Mouse (Mus musculus) megakaryocyte, adult 5-6 weeks (primary cell): ENCODE measurements around the gene Prl7b1. TPM values are rescaled to one million over a fixed set of nuclear protein-coding genes. Genes with fewer than 3 reads are reported as not detected.

Source experiments
- ATAC-seq: 2 replicates; pipeline ENCODE4 v1.8.0; 2016; ENCODE audit warnings: mild to moderate bottlenecking, inconsistent platforms; ENCODE audit not compliant: poor library complexity, severe bottlenecking
- total RNA-seq, 2 experiments: library from RNA; stranded (forward) in 1 of 2; stranded (reverse) in 1 of 2; fragments of 153-499, 151-499 nt in 1 of 2; fragments of 221-1000, 200-1000 nt in 1 of 2; gene quantifications; 2 replicates each; pipeline versions ENCODE4 v1.2.3 to v1.2.4; 2015 to 2017

Gene Prl7b1
- total RNA-seq (2015) (not detected in 2 replicates), total RNA-seq (2017) (not detected in 2 replicates)

GRCm38 (mm10) chr13:27610482-27610881 is at the start of gene Prl7b1:
Gene Prl7b1 (minus strand): TSS chr13:27610582.
- no peak for ATAC-seq

GRCm38 (mm10) chr13:27642393-27642792 is 32.0 kb upstream of the Prl7b1 start, which contains the start of gene Prl7a1:
Gene Prl7a1 (minus strand): TSS chr13:27642493.
- ATAC-seq: no peak

- ATAC-seq: no peak
These were observed 28.3 kb downstream of the Prl7b1 start, which contains the start of gene Prl8a1 for GRCm38 (mm10) chr13:27582071-27582470. Gene Prl8a1 (minus strand): TSS chr13:27582171.

DNA sequence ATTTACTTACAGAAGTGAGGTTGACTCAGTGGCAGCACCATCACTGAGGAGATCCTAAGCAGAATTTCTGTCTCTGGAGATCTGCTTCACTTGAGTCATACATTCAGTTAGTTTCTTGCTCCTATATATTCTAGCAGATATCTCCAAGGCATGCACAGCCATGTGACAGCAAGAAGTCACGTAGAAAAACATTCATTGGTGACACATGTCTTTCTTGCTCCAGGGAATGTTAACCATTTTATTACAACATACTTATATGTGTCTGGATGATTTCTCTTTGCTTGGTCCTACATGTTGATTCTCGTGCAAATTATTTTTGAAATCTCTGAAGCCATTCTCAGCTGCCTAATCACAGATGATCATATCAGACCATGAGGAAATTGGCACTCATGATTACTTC is 45.9 kb downstream of the Prl7b1 start, which contains the start of gene Prl8a9:
TSS of gene Prl8a9 (minus strand) at position 101 of the 400 bp plus-strand sequence.
- no peak for ATAC-seq

DNA sequence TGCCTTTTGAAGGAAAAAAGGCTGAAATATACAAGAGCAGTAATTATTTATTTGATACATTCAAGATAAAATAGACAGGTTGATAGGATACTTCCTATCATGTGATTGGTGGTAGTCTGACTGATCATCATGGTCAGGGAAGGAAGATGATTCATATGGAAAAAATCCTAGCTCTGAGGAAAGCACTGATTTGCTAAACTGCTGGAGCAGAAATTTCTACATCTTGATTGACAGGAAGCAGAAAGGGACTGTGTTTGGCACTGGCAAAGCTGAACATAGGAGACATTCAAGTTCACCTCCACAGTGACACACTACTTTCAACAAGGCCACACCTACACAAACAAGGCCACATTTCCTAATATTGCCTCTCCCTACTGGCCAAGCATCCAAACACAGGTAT is 57.0 kb downstream of the Prl7b1 start:
- ATAC-seq: no peak

Other genes with a start within 250 kb of the Prl7b1 start
- not detected in 2 replicates for gene Prl2b1, start 219.7 kb downstream of the Prl7b1 start, total RNA-seq (2015)
- not detected in 2 replicates for gene Prl2b1, start 219.7 kb downstream of the Prl7b1 start, total RNA-seq (2017)
- not detected in 2 replicates for gene Prl8a6, start 171.9 kb downstream of the Prl7b1 start, total RNA-seq (2015)
- not detected in 2 replicates for gene Prl8a6, start 171.9 kb downstream of the Prl7b1 start, total RNA-seq (2017)
- gene Prl8a8, start 97.4 kb downstream of the Prl7b1 start, total RNA-seq (2015): not detected in 2 replicates
- gene Prl8a8, start 97.4 kb downstream of the Prl7b1 start, total RNA-seq (2017): not detected in 2 replicates
- gene Prl8a9, start 46.0 kb downstream of the Prl7b1 start, total RNA-seq (2015): not detected in 2 replicates
- gene Prl8a9, start 46.0 kb downstream of the Prl7b1 start, total RNA-seq (2017): not detected in 2 replicates
- gene Prl8a1, start 28.4 kb downstream of the Prl7b1 start, total RNA-seq (2015): not detected in 2 replicates
- not detected in 2 replicates for gene Prl8a1, start 28.4 kb downstream of the Prl7b1 start, total RNA-seq (2017)
- not detected in 2 replicates for gene Prl7a1, start 31.9 kb upstream of the Prl7b1 start, total RNA-seq (2015)
- not detected in 2 replicates for gene Prl7a1, start 31.9 kb upstream of the Prl7b1 start, total RNA-seq (2017)
- gene Prl7a2, start 57.5 kb upstream of the Prl7b1 start, total RNA-seq (2015): not detected in 2 replicates
- gene Prl7a2, start 57.5 kb upstream of the Prl7b1 start, total RNA-seq (2017): not detected in 2 replicates
- not detected in 2 replicates for gene Prl7d1, start 106.2 kb upstream of the Prl7b1 start, total RNA-seq (2015)
- not detected in 2 replicates for gene Prl7d1, start 106.2 kb upstream of the Prl7b1 start, total RNA-seq (2017)
- not detected in 2 replicates for gene Prl7c1, start 170.2 kb upstream of the Prl7b1 start, total RNA-seq (2015)
- not detected in 2 replicates for gene Prl7c1, start 170.2 kb upstream of the Prl7b1 start, total RNA-seq (2017)
- gene Prl2a1, start 191.1 kb upstream of the Prl7b1 start, total RNA-seq (2015): not detected in 2 replicates
- not detected in 2 replicates for gene Prl2a1, start 191.1 kb upstream of the Prl7b1 start, total RNA-seq (2017)
- not detected in 2 replicates for gene Prl2c1, start 238.8 kb upstream of the Prl7b1 start, total RNA-seq (2015)
- not detected in 2 replicates for gene Prl2c1, start 238.8 kb upstream of the Prl7b1 start, total RNA-seq (2017)